ENCODE assay signal across 16 mouse cellular contexts in genomic region chr9:102249124-102249816, GRCm38 (mm10).
A peak's percentile ranks its signal among the peaks of the same experiment; 100 is the strongest.
DNase-seq lines count a peak whose midpoint lies in the region; ATAC-seq and TF ChIP-seq lines count a peak whose summit lies in the region.
"Had no signal": no experiment of that assay in that cellular context is flagged by ENCODE, and none has a peak within 500 bp of the region (broad histone marks: within the 10 kb centered on the region; RNA-seq: fewer than 3 reads in every experiment).

No protein-coding gene starts in this region.

- TF ChIP-seq CTCF in left cerebral cortex, adult 2 months (IDR thresholded peaks at IDR 0.05), result no peak

- peak overlapping the region; percentile 13; the same call in 1 of the 2 replicates for H3K4me2 ChIP-seq in kidney, embryonic 16.5 days (replicated peaks; ENCODE audit: low read depth, low read length)
- no peak overlapping the region for H3K4me2 ChIP-seq in forebrain, embryonic 15.5 days (replicated peaks)
- H3K4me2 ChIP-seq in intestine, embryonic 15.5 days (replicated peaks), result no peak overlapping the region
- H3K4me2 ChIP-seq: limb, embryonic 13.5 days had no signal

- ATAC-seq in kidney, embryonic 16.5 days (ENCODE audit: low FRiP score, low TSS enrichment), result peak; percentile 86
- ATAC-seq in forebrain, embryonic 15.5 days (replicated peaks), result peak; percentile 76
- ATAC-seq in intestine, embryonic 15.5 days, result no peak
- ATAC-seq: liver, postnatal 0 days had no signal

- no peak overlapping the region for H3K4me3 ChIP-seq in kidney, embryonic 16.5 days (ENCODE audit: low read length)
- no peak overlapping the region for H3K4me3 ChIP-seq in forebrain, embryonic 15.5 days
- 0 out of 2 replicates have a peak overlapping the region, but pooled peaks have one; percentile 4 for H3K4me3 ChIP-seq in midbrain, embryonic 10.5 days
- no peak overlapping the region for H3K4me3 ChIP-seq in left cerebral cortex, adult 2 months
- no peak overlapping the region for H3K4me3 ChIP-seq in intestine, embryonic 15.5 days (replicated peaks)
- H3K4me3 ChIP-seq: limb, embryonic 13.5 days had no signal

- H3K9me3 ChIP-seq in kidney, embryonic 16.5 days (ENCODE audit: low read length), result no peaks in the 10 kb centered on the region
- no peaks in the 10 kb centered on the region for H3K9me3 ChIP-seq in forebrain, embryonic 15.5 days
- no peaks in the 10 kb centered on the region for H3K9me3 ChIP-seq in midbrain, embryonic 10.5 days (replicated peaks)
- H3K9me3 ChIP-seq in intestine, embryonic 15.5 days, result no peaks in the 10 kb centered on the region
- H3K9me3 ChIP-seq: limb, embryonic 13.5 days had no signal

- 10% methylated on average over 9 of the region's 9 CpGs for WGBS in kidney, embryonic 16.5 days
- 6% methylated on average over 9 of the region's 9 CpGs for WGBS in forebrain, embryonic 15.5 days
- WGBS in midbrain, embryonic 10.5 days, result 18% methylated on average over 9 of the region's 9 CpGs
- WGBS in intestine, embryonic 15.5 days, result 32% methylated on average over 9 of the region's 9 CpGs

- no peaks in the 10 kb centered on the region for H3K36me3 ChIP-seq in kidney, embryonic 16.5 days (ENCODE audit: insufficient read depth, low read length)
- H3K36me3 ChIP-seq in forebrain, embryonic 15.5 days, result no peaks in the 10 kb centered on the region
- no peaks in the 10 kb centered on the region for H3K36me3 ChIP-seq in midbrain, embryonic 10.5 days
- H3K36me3 ChIP-seq in intestine, embryonic 15.5 days, result no peaks in the 10 kb centered on the region
- H3K36me3 ChIP-seq: limb, embryonic 13.5 days had no signal

- no peak overlapping the region for H3K9ac ChIP-seq in kidney, embryonic 16.5 days (replicated peaks; ENCODE audit: low read length)
- no peak overlapping the region for H3K9ac ChIP-seq in forebrain, embryonic 15.5 days (replicated peaks)
- H3K9ac ChIP-seq in intestine, embryonic 15.5 days, result no peak overlapping the region
- H3K9ac ChIP-seq: limb, embryonic 13.5 days; liver, postnatal 0 days had no signal

- H3K27ac ChIP-seq in kidney, embryonic 16.5 days (ENCODE audit: low read length), result peak overlapping the region; percentile 9; the same call in 1 of the 2 replicates
- H3K27ac ChIP-seq in forebrain, embryonic 15.5 days (replicated peaks), result no peak overlapping the region
- H3K27ac ChIP-seq in midbrain, embryonic 10.5 days (replicated peaks), result peak overlapping the region; percentile 69
- no peak overlapping the region for H3K27ac ChIP-seq in left cerebral cortex, adult 2 months
- H3K27ac ChIP-seq in intestine, embryonic 15.5 days, result no peak overlapping the region
- H3K27ac ChIP-seq: limb, embryonic 13.5 days; macrophage had no signal

- H3K4me1 ChIP-seq in kidney, embryonic 16.5 days (ENCODE audit: insufficient read depth, low read length), result peaks cover 17% of the 10 kb centered on the region
- peaks cover 36% of the 10 kb centered on the region for H3K4me1 ChIP-seq in forebrain, embryonic 15.5 days
- peaks cover 48% of the 10 kb centered on the region for H3K4me1 ChIP-seq in midbrain, embryonic 10.5 days
- no peaks in the 10 kb centered on the region for H3K4me1 ChIP-seq in intestine, embryonic 15.5 days (replicated peaks)
- H3K4me1 ChIP-seq: limb, embryonic 13.5 days had no signal

- intact Hi-C loops in left cerebral cortex, adult 2 months (cut with DNase I), result loop anchor here (5.0 kb wide), 1 partner anchor 632 kb away; no protein-coding TSS in a partner anchor

- no peak for DNase-seq in kidney, adult 18-20 months
- no peak for DNase-seq in midbrain, embryonic 10.5 days (ENCODE audit: low spot score)
- peak; percentile 68 for DNase-seq in retina, embryonic 14.5 days (ENCODE audit: low spot score)
- no peak for DNase-seq in left cerebral cortex, adult 2 months (ENCODE audit: extremely low spot score in 1 of 2, low spot score in 2 of 2)
- DNase-seq in heart, postnatal 4 days, result no peak
- DNase-seq: cerebellum, postnatal 14 days; heart, adult 11 months; heart, postnatal 10 days; kidney, postnatal 14 days; layer of hippocampus, postnatal 36 days; liver, postnatal 0 days had no signal

- H3K27me3 ChIP-seq in kidney, embryonic 16.5 days (ENCODE audit: insufficient read depth, low read length), result no peaks in the 10 kb centered on the region; the same call in 1 of the 2 replicates
- H3K27me3 ChIP-seq in forebrain, embryonic 15.5 days, result peaks cover 51% of the 10 kb centered on the region
- H3K27me3 ChIP-seq in midbrain, embryonic 10.5 days (ENCODE audit: low read depth, poor library complexity, severe bottlenecking), result peaks cover 84% of the 10 kb centered on the region
- no peaks in the 10 kb centered on the region for H3K27me3 ChIP-seq in intestine, embryonic 15.5 days (replicated peaks)

Comparison
In these comparisons a context has a peak if more than half of its experiments do, and no peak if none do; other contexts are left out.
1. H3K27ac ChIP-seq: peak in kidney, embryonic 16.5 days (single experiment) and midbrain, embryonic 10.5 days (single experiment); none in forebrain, embryonic 15.5 days (single experiment), left cerebral cortex, adult 2 months (single experiment) and intestine, embryonic 15.5 days (single experiment).